Mouse (Mus musculus): ENCODE data around the gene Hipk1. TPM values are rescaled to one million over a fixed set of nuclear protein-coding genes. Genes with fewer than 3 reads are reported as not detected.

The Hipk1 gene
- polyA plus RNA-seq, 1 experiment from 2014 or later: 15.5 TPM

DNA sequence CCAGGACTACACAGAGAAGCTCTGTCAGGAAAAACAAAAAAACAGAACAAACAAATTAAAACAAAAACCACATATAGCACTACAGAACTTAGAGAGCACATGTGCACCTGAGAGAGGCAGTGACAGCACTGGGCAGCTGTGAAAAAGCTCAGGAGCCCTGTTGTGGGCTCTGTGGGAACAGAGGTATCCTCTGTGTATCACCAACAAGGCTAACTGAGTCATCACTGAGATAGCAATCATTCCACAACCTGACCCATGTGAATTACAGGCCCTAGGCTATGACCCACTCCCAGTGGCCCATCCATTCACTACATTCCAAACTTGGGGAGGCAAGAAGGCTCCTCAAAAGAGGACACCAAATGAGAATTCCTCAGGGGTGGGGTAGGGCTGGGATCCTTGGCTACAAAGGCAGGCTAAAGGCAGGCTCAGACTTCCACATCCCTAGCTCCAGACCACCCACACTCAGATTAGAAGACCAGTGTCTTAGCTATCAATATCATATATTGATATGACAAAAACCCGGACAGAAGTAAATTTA, 94.9 kb downstream of the Hipk1 start:
- no peak overlapping the region for H3K27ac ChIP-seq (ENCODE audit: low read depth, low read length)

DNA sequence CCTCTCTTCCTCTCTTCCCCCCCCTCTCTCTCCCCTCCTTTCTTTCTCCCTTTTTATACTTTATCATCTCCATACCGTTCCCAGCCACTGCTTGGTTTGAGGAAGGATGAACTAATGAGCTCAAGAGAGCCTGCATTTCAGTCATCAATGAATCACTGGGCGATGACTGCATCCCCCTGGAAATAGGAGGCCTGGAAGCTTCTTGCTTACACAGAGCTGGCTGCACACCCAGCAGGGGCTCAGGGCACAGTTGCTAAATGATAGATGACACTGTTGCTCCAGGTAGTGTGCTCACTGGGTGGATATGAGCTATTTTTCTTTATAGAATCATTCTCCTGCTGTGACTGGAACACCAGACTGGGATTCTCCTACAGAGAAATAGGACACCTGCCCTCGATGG, 95.8 kb downstream of the Hipk1 start:
- Histone ChIP-seq H3K27ac (ENCODE audit: low read depth, low read length) (no peak overlapping the region), H3K4me3 (ENCODE audit: low read depth, low read length) (no peak overlapping the region), H3K4me1 (ENCODE audit: control insufficient read depth, insufficient read depth, low read length) (no peaks in the 10 kb centered on the region), H3K4me2 (ENCODE audit: low read length) (no peak overlapping the region), H3K27me3 (replicated peaks; ENCODE audit: control insufficient read depth, insufficient read depth, low read length) (no peaks in the 10 kb centered on the region), H3K9me3 (replicated peaks; ENCODE audit: control insufficient read depth, low read length) (no peaks in the 10 kb centered on the region), H3K36me3 (ENCODE audit: control insufficient read depth, insufficient read depth, low read length) (no peaks in the 10 kb centered on the region), H3K9ac (ENCODE audit: low read length) (no peak overlapping the region)
- WGBS: 60% methylated on average over 3 of the region's 3 CpGs
- DNase-seq (ENCODE audit: low spot score): no peak
- no peak for ATAC-seq

More for the DNA sequence above, 94.9 kb downstream of the Hipk1 start:
- ATAC-seq (no peak), DNase-seq (ENCODE audit: low spot score) (no peak)
- Histone ChIP-seq H3K4me3 (ENCODE audit: low read depth, low read length) (no peak overlapping the region), H3K9me3 (replicated peaks; ENCODE audit: control insufficient read depth, low read length) (no peaks in the 10 kb centered on the region), H3K4me2 (ENCODE audit: low read length) (no peak overlapping the region), H3K4me1 (ENCODE audit: control insufficient read depth, insufficient read depth, low read length) (no peaks in the 10 kb centered on the region), H3K27me3 (replicated peaks; ENCODE audit: control insufficient read depth, insufficient read depth, low read length) (no peaks in the 10 kb centered on the region), H3K9ac (ENCODE audit: low read length) (no peak overlapping the region), H3K36me3 (ENCODE audit: control insufficient read depth, insufficient read depth, low read length) (no peaks in the 10 kb centered on the region)
- WGBS: 90% methylated on average over 1 of the region's 1 CpGs

DNA sequence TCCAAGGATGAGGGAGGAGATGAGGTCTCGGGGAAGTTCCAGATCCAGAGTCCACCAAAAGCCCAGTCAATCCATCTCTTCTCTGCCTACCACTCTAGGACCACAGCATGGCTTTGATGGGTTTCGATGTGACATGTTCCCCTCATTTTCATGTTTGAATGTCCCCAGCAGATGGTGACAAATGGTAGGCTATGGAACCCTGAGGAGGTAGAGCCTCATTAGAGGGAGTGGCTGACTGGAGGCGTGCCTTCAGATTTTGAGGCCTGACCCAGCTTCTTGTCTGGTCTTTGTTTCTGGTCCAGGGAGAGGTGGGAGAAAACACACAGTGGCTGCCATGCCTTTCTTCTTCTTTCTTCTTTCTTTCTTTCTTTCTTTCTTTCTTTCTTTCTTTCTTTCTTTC, 100.9 kb downstream of the Hipk1 start:
- Histone ChIP-seq H3K9ac (ENCODE audit: low read length) (no peak overlapping the region), H3K9me3 (replicated peaks; ENCODE audit: control insufficient read depth, low read length) (no peaks in the 10 kb centered on the region), H3K4me2 (ENCODE audit: low read length) (no peak overlapping the region), H3K4me3 (ENCODE audit: low read depth, low read length) (no peak overlapping the region), H3K36me3 (ENCODE audit: control insufficient read depth, insufficient read depth, low read length) (no peaks in the 10 kb centered on the region), H3K27ac (ENCODE audit: low read depth, low read length) (no peak overlapping the region), H3K27me3 (replicated peaks; ENCODE audit: control insufficient read depth, insufficient read depth, low read length) (no peaks in the 10 kb centered on the region), H3K4me1 (ENCODE audit: control insufficient read depth, insufficient read depth, low read length) (no peaks in the 10 kb centered on the region)
- WGBS: 76% methylated on average over 3 of the region's 3 CpGs
- ATAC-seq (no peak), DNase-seq (ENCODE audit: low spot score) (no peak)

Other genes with a start within 250 kb of the Hipk1 start
- 12.6 and 19.3 TPM in 2 replicates for gene Syt6, start 216.3 kb downstream of the Hipk1 start, polyA plus RNA-seq (2014; fragmentation: Nextera tagmentation; extraction: Ambion mirVana)
- 0.11 and 0.25 TPM in 2 replicates for gene Atg4a-ps, start 145.5 kb downstream of the Hipk1 start, polyA plus RNA-seq (2014; fragmentation: Nextera tagmentation; extraction: Ambion mirVana)
- gene Olfml3, start 53.6 kb downstream of the Hipk1 start, polyA plus RNA-seq (2014; fragmentation: Nextera tagmentation; extraction: Ambion mirVana): 5.6 and 6.3 TPM in 2 replicates
- gene Gm10964, start 52.2 kb downstream of the Hipk1 start, polyA plus RNA-seq (2014; fragmentation: Nextera tagmentation; extraction: Ambion mirVana): not detected in 2 replicates
- gene Dclre1b, start 17.9 kb upstream of the Hipk1 start, polyA plus RNA-seq (2014; fragmentation: Nextera tagmentation; extraction: Ambion mirVana): 28.0 and 30.6 TPM in 2 replicates
- 25.9 and 26.7 TPM in 2 replicates for gene Ap4b1, start 18.0 kb upstream of the Hipk1 start, polyA plus RNA-seq (2014; fragmentation: Nextera tagmentation; extraction: Ambion mirVana)
- 0.18 TPM in 1 of 2 replicates, not detected in the other for gene Gm43064, start 18.0 kb upstream of the Hipk1 start, polyA plus RNA-seq (2014; fragmentation: Nextera tagmentation; extraction: Ambion mirVana)
- gene Bcl2l15, start 41.0 kb upstream of the Hipk1 start, polyA plus RNA-seq (2014; fragmentation: Nextera tagmentation; extraction: Ambion mirVana): not detected in 2 replicates
- gene Ptpn22, start 68.2 kb upstream of the Hipk1 start, polyA plus RNA-seq (2014; fragmentation: Nextera tagmentation; extraction: Ambion mirVana): 0.17 and 0.49 TPM in 2 replicates
- gene Rsbn1, start 122.6 kb upstream of the Hipk1 start, polyA plus RNA-seq (2014; fragmentation: Nextera tagmentation; extraction: Ambion mirVana): 19.0 and 23.7 TPM in 2 replicates
- 30.9 and 35.3 TPM in 2 replicates for gene Phtf1, start 176.5 kb upstream of the Hipk1 start, polyA plus RNA-seq (2014; fragmentation: Nextera tagmentation; extraction: Ambion mirVana)